Mouse (Mus musculus) liver, adult (tissue): Measurements from ENCODE around the gene Dus2.

ENCODE experiments used
- GATA4 ChIP-seq: IDR thresholded peaks from 2 replicates; pipeline ENCODE4 v1.6.1; 2014; ENCODE audit warnings: mild to moderate bottlenecking, low read length; ENCODE audit not compliant: insufficient replicate concordance

Gene Dus2

DNA sequence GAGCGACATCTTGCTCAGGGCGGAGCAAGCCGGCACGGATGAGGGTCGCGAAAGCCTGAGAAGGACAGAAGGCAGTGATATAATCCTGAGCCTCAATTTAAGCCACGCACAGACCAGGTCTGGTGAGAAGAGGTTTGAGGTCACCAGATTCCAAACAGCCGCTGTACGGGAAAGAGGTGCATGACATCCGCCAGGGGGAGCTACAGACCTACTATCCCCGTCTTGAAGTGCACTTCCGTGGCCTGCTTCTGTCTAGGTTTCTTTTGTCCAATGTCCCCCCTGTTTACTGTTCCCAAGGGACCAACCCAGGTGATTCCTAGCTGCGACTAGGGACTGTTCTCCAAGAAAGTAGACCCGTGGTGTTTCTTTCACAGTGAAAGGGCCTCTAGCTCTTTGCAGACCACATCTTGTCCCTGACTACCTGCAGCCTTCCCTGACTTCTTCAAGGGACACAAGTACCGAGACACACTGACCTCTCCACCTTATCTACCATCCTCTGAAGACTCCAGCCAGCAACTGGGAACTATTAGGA, at the start of gene Dus2:
Gene Dus2 (plus strand): TSS at position 482 of the 532 bp plus-strand sequence.
- no peak for TF ChIP-seq GATA4

DNA sequence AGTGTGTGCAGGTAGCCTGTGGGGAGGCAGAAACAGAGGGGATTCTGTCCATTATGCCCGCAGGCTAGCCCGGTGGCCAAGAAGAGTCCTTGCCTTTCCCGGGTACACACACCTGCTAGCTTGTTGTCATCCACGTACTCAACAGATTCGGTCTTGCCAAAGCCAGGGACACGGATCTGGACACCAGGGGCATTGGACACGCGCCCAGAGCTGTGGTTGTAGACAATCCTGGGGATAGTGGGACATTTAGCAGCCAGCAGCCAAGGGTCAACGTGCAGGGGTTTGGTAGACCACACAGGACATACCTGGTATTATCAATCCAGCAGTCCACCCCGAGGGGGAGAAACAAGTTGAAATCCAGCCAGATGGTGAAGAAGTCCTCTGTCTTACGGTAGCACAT, 49.1 kb upstream of the Dus2 start:
- TF ChIP-seq GATA4: no peak

DNA sequence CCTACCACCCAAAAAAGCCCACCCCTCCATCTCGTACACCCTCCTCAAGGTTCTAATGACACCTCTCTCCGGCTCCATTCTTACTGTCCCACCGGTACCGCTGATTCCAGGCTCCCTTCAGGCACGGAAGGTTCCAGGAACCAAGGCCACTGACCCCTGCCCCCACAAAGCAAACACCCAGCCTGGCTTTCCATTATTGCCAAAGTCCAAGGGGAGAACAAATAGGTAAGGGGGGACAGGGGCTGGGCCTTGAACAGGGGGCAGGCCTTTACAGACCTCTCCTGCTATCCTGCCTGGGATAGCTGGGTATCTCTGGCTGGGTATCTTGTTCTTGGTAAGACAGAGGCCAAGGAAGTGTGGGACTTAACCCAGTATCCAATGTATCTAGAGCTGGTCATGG, 48.6 kb upstream of the Dus2 start:
- TF ChIP-seq GATA4: no peak

DNA sequence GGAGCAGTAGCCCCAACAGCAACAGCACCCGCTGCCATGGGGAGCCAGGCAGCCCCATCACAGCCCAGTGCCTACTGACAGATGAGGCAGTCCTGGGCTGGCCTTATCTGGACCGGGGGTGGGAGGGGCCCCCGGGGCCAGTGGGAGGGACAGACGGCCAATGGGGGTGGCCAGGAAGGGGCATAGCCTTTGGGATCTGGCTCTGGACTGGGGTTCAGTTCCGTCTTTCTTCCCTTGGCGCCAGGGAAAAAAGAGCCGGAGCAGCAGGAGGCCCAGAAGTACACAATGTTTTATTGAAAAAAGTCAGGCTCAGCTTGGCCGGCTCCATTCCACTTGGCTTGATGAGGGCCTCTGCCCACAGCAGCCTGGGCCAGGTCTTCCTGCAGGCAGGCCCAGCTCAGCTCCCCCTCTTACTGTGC, 47.8 kb upstream of the Dus2 start, which contains the start of gene Lcat:
Gene Lcat (minus strand): TSS at position 62 of the 419 bp plus-strand sequence.
- peak; percentile 78; the same call in 1 of the 2 replicates for TF ChIP-seq GATA4

DNA sequence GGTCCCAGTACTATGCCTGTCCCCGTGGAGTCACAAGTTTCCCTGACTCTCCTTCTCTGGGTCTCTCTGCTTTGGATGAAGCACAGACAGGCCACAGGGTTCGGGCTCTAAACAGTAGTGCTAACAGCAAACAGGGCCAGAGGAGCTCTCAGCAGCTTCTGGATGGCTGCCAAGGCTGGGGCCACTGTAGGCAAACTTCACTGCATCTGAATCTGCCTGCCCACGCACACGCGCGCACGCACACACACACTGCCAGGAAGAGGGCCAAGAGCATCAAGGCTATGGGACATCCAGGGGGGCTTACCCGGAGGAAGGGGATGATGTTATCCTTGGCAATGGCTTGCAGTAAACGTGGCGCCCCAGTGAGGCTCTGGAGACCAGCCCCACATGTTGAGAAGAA, 41.8 kb upstream of the Dus2 start:
- TF ChIP-seq GATA4: no peak

DNA sequence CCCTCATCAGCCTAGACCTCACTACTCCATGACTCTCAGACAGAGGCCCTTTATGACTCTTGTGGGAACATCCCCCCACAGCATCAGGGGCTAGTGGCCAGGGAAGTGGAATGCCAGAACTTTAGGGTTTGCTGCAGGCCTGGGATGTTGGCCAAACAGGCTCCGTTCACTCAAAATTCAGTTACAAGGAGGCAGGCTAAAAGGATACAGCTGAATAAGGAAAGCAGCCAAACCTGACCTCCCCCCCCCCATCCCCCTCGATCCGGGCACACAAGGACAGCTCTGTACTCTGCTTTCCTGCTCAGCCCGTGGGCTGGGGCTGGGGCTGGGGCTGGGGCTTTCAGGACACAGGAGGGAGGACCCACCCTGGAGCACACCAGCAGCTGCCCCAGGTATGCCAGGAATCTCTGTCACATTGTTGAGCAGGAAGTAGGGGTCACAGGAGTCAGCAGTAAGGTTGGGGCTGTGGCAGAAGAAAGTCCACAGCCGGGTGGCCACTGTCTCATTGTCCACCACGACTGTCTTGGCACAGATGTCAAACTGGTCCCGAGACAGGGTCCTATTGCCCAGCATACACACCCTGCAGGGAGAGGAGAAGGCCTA, 40.0 kb upstream of the Dus2 start:
- no peak for TF ChIP-seq GATA4

DNA sequence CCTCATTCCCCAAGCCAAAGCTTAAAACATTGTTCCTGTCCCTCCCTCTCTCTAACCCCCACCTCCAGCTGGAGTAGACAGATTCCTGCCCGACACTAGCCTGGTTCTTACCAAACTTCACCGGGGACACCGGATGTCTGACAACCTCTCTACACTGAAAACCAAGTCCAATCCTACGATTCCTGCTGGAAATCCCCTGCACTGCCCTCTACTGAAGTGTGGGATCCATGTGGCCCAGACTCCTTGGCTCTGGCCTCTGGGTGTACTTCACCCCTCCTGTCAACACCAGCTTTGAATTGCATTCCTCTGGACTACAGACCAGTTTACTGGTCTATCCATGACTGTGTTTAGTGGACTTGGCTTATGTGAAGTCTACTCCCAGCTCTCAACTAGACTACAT, 34.6 kb upstream of the Dus2 start:
- no peak for TF ChIP-seq GATA4

DNA sequence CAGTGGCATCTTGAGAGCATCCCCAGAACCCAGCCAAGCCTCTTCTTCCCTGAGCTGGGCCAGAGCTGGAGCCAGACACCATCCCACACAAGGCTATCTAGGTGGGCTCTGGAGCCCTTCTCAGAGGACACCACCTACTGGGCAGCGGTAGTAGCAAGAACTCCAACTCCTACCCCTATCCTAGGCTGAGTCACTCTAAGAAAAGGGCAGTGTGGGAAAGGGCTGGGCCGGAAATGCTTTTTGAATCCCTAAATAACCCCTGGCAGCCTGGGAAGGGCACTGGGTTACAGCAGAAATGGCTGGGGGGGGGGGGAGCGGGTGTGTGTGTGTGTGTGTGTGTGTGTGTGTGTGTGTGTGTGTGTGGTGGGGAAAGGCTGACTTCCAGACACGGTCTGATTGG, 33.3 kb upstream of the Dus2 start:
- TF ChIP-seq GATA4: no peak

DNA sequence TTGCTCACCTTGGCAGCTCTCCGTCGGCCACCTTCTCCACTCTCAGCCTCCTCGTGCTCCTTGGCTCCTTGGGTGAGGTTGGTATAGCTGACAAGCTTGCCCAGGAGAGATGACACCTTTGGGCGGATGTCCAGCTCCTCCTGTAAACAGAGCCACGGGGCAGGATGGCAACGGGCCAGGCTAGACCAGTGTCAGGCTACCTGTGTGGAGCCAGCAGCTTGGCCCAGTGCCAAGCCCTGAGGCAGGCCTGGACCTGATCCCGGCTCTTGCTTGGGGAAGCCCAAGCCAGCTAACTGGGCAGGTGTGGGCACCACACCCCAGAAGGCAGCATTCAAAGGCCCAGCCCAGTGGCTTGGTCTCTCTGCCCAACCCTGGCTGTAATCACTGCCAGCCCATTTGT, 31.8 kb upstream of the Dus2 start:
- TF ChIP-seq GATA4: no peak

DNA sequence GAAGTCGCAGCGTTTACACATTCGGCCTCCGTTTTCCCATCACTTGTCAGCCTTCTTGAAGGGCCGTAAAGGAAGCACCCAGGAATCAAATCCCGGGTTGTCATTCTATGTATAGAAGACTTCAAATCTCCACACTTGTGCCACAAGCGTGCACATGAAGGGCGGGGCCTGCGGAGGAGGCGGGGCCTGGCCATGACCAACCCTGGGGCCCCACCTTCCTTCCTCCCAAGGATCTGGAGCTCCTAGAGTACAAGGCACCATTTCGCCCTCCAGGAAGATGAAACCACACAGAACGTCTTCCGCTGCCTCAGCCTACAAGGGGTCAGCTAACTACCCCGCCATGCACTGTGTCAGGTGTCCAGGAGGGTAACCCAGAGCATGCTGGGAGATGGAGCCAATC, 30.0 kb upstream of the Dus2 start:
- no peak for TF ChIP-seq GATA4

DNA sequence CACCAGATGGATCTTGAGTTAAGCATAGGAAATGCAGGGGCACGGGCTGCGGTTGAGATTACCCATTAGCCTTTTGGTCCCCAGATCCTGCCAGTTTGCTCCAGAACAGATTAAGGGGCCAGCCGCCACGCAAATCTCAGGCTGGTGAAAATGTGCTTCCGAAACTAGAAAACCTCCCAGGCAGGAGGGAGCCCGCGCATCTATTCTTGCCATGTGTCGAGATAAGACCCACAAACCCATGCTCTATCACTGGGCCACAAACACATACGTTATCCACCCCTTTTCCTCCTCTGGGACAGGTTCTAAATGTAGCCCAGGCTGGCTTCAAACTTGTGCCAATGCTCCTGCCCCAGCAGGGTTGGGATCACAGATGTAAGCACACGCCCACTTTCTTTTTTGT, 29.6 kb upstream of the Dus2 start:
- no peak for TF ChIP-seq GATA4

DNA sequence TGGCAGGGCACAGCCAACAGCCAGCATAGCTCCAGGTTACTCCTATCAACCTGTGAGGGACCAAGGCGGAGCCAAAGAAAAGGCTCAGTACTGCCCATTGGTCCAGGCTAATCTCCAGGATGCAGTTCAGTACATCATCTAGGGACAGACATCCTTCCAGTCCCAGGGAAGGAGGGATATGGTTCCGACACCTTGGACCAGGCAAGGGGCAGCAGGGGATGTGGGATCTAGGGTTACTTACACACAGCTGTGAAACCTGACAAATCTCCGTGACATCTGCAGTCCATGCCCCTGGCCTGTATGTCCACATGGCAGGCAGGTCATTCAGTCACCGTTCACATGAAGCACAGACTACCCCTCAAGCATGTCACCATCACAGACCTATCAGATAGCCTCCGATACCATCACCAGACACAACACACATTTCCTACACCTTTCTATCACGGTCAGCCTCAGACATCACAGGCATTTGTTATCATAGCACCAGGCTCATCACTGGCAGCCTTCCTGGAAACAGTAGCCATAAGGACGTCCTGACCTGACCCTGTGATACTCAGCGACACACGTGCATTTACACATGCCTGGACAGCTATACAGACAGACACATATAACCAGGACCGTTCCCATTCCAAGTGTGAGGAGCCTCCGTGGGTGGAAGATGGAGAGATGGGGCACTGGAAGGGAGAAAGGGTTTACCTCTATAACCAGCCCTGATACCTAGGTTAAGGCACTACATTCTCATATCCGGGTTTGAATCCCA, 26.5 kb upstream of the Dus2 start:
- TF ChIP-seq GATA4: peak; percentile 43; the same call in 1 of the 2 replicates

DNA sequence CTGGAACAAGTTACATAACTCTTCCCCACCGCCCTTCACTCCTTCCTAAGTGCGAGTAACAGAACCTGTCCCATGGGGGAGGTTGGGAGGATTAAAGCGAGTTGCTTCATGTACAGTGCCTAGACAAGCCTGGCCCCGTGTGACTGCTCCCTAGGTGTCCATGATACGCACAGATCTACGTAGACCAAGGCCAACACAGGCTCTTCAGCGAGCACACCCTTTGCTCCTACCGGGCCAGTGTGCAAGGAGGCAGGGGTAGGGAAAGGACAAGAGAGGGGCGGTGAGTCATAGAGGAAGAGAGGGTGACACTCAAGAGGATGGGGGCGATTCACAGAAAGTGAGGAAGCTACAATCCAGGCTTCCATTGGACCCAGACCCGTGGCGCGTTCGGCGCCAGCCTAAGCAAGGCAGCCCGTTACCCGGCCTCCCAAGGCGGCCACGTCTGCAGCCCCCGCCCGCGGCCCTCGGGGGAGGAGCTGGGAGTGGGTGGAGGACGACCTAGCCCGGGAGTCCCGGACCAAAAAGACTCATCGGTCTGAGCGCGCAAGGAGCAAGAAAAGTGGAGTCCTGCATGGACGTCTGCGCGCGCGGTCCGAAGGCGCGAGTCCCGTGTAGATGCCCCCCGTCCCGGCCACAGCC, 25.8 kb upstream of the Dus2 start:
- TF ChIP-seq GATA4: no peak

DNA sequence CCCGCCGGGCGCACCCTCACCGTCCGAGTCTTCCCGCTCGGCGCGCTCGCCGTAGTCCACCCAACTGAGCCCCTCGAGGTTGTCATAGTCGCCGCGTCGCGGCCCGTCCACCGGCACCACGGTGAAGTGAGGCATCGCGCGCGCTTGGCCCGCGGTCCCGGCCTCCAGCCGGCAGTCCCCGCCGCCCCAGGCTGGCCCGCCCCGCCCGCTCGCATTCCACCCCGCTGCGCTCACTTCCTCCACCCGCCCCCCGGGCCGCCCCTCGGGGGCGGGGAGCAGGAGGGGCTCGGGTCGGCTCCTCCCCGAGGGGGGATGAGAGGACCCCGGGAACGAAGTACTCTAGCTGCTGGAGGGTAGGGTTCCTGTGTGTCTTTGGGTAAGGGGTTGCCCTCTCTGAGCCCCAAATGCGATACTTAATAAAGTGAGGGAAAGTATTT, 25.2 kb upstream of the Dus2 start, which contains the start of gene Slc12a4:
Gene Slc12a4 (minus strand): TSS at position 193 of the 437 bp plus-strand sequence.
- TF ChIP-seq GATA4: no peak; the same call in 1 of the 2 replicates

DNA sequence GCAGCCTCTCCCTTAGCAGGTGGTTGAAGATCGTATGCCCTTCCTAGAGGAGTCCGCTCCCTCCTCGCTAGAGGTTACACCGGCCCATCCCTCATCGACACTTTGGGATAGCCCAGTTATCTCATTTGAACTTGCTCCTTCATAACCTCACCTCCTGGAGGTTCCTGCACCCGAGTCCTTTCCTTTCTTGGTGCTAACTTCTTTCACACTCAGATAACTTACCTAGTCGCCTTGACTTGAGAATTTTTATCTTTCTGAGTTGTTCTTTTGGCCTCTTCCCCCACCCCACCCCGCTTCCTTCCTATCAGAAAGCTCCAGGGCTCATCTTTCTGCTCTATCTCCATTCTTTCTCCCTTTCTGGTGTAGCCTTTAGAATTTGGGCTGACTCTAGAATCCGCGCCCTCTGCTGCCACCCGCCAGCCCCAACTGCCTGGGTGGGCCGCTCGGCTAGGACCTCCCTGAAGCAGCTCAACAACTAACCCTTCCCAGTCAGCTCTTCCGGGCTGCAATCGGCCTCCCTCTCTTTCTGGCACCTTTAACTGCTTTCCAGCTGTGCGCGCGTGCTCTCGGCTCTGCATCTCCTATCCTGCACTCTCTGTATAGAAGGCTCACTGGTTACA, 24.3 kb upstream of the Dus2 start:
- TF ChIP-seq GATA4: no peak
